Mouse (Mus musculus) limb, embryonic 14.5 days (tissue): ENCODE results near the gene Rab2b. TPM values are rescaled to one million over a fixed set of nuclear protein-coding genes. Genes with fewer than 3 reads are reported as not detected.
A peak's percentile ranks its signal among the peaks of the same experiment; 100 is the strongest.

Experiments
- ATAC-seq: fragments of 200-750 bp; cut with Nextera tagmentation; 2 replicates; pipeline ENCODE4 v1.8.0; 2017; ENCODE audit warnings: low read depth, moderate number of reproducible peaks, moderate TSS enrichment; ENCODE audit not compliant: low FRiP score
- DNase-seq: peaks from one replicate; pipeline ENCODE4 v3.0.0-alpha.2; 2015; ENCODE audit warnings: low spot score
- H3K27ac ChIP-seq: fragments of 300-500 bp; sonication (generic); replicated peaks from 2 replicates; pipeline ENCODE4 v1.5.1; 2014; ENCODE audit warnings: low read depth, mild to moderate bottlenecking, low read length, moderate library complexity, mixed read lengths
- H3K27me3 ChIP-seq: fragments of 300-500 bp; sonication (generic); 2 replicates; pipeline ENCODE4 v1.6.1; 2014; ENCODE audit warnings: low read length, mixed read lengths; ENCODE audit not compliant: control insufficient read depth, insufficient read depth
- H3K36me3 ChIP-seq: fragments of 300-500 bp; sonication (generic); 2 replicates; pipeline ENCODE4 v1.6.1; 2014; ENCODE audit warnings: mild to moderate bottlenecking, low read length, moderate library complexity, mixed read lengths; ENCODE audit not compliant: control insufficient read depth, insufficient read depth
- H3K4me1 ChIP-seq: fragments of 300-500 bp; sonication (generic); 2 replicates; pipeline ENCODE4 v1.6.1; 2014; ENCODE audit warnings: antibody characterized with exemption, low read length, mixed read lengths; ENCODE audit not compliant: control insufficient read depth, insufficient read depth
- H3K4me2 ChIP-seq: fragments of 300-500 bp; sonication (generic); replicated peaks from 2 replicates; pipeline ENCODE4 v1.6.1; 2014; ENCODE audit warnings: low read depth, mild to moderate bottlenecking, low read length, moderate library complexity; ENCODE audit not compliant: severe bottlenecking
- H3K4me3 ChIP-seq: fragments of 300-500 bp; sonication (generic); replicated peaks from 2 replicates; pipeline ENCODE4 v1.5.1; 2014; ENCODE audit warnings: low read length
- H3K9ac ChIP-seq: fragments of 300-500 bp; sonication (generic); 2 replicates; pipeline ENCODE4 v1.6.1; 2014; ENCODE audit warnings: mild to moderate bottlenecking, low read depth, low read length, moderate library complexity; ENCODE audit not compliant: severe bottlenecking
- H3K9me3 ChIP-seq: fragments of 300-500 bp; sonication (generic); 2 replicates; pipeline ENCODE4 v1.6.1; 2016; ENCODE audit warnings: low read length; ENCODE audit not compliant: control insufficient read depth
- POLR2A ChIP-seq: fragments of 200-500 bp; IDR thresholded peaks from 2 replicates; pipeline ENCODE4 v1.8.0; 2012; ENCODE audit warnings: inconsistent platforms, mild to moderate bottlenecking, moderate library complexity, borderline replicate concordance; ENCODE audit not compliant: insufficient read depth, insufficient read length; ENCODE audit errors: extremely low read depth
- WGBS: fragments of 180-500 bp; shearing (Covaris S2); extraction: QIAGEN DNeasy Blood & Tissue Kit; methylation state at CpG from one replicate; pipeline ENCODE4 v1.1.7; 2014; 5-methylcytosine and 5-hydroxymethylcytosine counted together
- polyA plus RNA-seq, 2 experiments: library from polyadenylated mRNA; depleted of rRNA in 1 of 2; stranded (reverse) in 1 of 2; unstranded in 1 of 2; fragments of >200 nt; fragmentation: Nextera tagmentation in 1 of 2; extraction: Ambion mirVana in 1 of 2; gene quantifications; 2 replicates each; pipeline versions ENCODE4 v1.2.1 to v1.2.3; 2012 to 2014

Gene Rab2b
- polyA plus RNA-seq, 2 experiments = 21.4 to 29.5 TPM

GRCm38 (mm10) chr14:52319361-52319760 is 40.0 kb upstream of the Rab2b start:
- no peak for TF ChIP-seq POLR2A
- Histone ChIP-seq H3K4me1 (peaks cover 13% of the 10 kb centered on the region), H3K4me2 (no peak overlapping the region), H3K9me3 (no peaks in the 10 kb centered on the region), H3K4me3 (no peak overlapping the region), H3K9ac (no peak overlapping the region), H3K27me3 (no peaks in the 10 kb centered on the region), H3K36me3 (peaks cover 7% of the 10 kb centered on the region; the same call in 1 of the 2 replicates), H3K27ac (no peak overlapping the region)
- no peak for DNase-seq
- 66% methylated on average over 6 of the region's 6 CpGs for WGBS
- ATAC-seq = no peak

GRCm38 (mm10) chr14:52316441-52317225 is 37.3 kb upstream of the Rab2b start:
- ATAC-seq (peak; percentile 64), DNase-seq (peak; percentile 25)
- H3K4me1 ChIP-seq = peaks cover 13% of the 10 kb centered on the region
- H3K27ac ChIP-seq = peak overlapping the region; percentile 88
- H3K4me3 ChIP-seq = peak overlapping the region; percentile 86
- WGBS = 13% methylated on average over 16 of the region's 16 CpGs
- no peak for TF ChIP-seq POLR2A
- H3K9me3 ChIP-seq = no peaks in the 10 kb centered on the region
- H3K4me2 ChIP-seq = peak overlapping the region; percentile 77
- no peaks in the 10 kb centered on the region for H3K27me3 ChIP-seq
- H3K9ac ChIP-seq = peak overlapping the region; percentile 92
- peaks cover 34% of the 10 kb centered on the region for H3K36me3 ChIP-seq

GRCm38 (mm10) chr14:52315792-52316440 is 36.6 kb upstream of the Rab2b start:
- peak overlapping the region; percentile 77 for H3K4me2 ChIP-seq
- H3K9ac ChIP-seq = peak overlapping the region; percentile 92
- DNase-seq (peak; percentile 76), ATAC-seq (peak; percentile 84)
- H3K9me3 ChIP-seq = no peaks in the 10 kb centered on the region
- peaks cover 13% of the 10 kb centered on the region for H3K4me1 ChIP-seq
- no peaks in the 10 kb centered on the region for H3K27me3 ChIP-seq
- peaks cover 39% of the 10 kb centered on the region for H3K36me3 ChIP-seq
- H3K4me3 ChIP-seq = peak overlapping the region; percentile 86
- WGBS = under 1% methylated on average over 35 of the region's 41 CpGs
- peak overlapping the region; percentile 88 for H3K27ac ChIP-seq
- TF ChIP-seq POLR2A = peak; percentile 71; the same call in 1 of the 2 replicates

- ATAC-seq (0 out of 2 replicates have a peak, but pooled peaks have one; percentile 3), DNase-seq (no peak)
- peaks cover 44% of the 10 kb centered on the region for H3K36me3 ChIP-seq
- H3K4me3 ChIP-seq = peak overlapping the region; percentile 86
- H3K27ac ChIP-seq = peak overlapping the region; percentile 88
- no peaks in the 10 kb centered on the region for H3K27me3 ChIP-seq
- H3K9ac ChIP-seq = peak overlapping the region; percentile 92
- 6% methylated on average over 17 of the region's 17 CpGs for WGBS
- H3K4me2 ChIP-seq = peak overlapping the region; percentile 77
- peaks cover 13% of the 10 kb centered on the region for H3K4me1 ChIP-seq
- no peaks in the 10 kb centered on the region for H3K9me3 ChIP-seq
- TF ChIP-seq POLR2A = no peak
These were observed 36.0 kb upstream of the Rab2b start for GRCm38 (mm10) chr14:52315283-52315780.

- Histone ChIP-seq H3K4me2 (peak overlapping the region; percentile 77), H3K9ac (0 out of 2 replicates have a peak overlapping the region, but pooled peaks have one; percentile 92), H3K27ac (no peak overlapping the region), H3K27me3 (no peaks in the 10 kb centered on the region), H3K4me3 (peak overlapping the region; percentile 86), H3K4me1 (peaks cover 13% of the 10 kb centered on the region), H3K9me3 (no peaks in the 10 kb centered on the region), H3K36me3 (peaks cover 46% of the 10 kb centered on the region)
- no peak for TF ChIP-seq POLR2A
- 51% methylated on average over 8 of the region's 8 CpGs for WGBS
- DNase-seq = no peak
- no peak for ATAC-seq
These were observed 35.4 kb upstream of the Rab2b start for GRCm38 (mm10) chr14:52314808-52315150.
